Mouse (Mus musculus) midbrain, postnatal 0 days (tissue): Measurements from ENCODE around the gene Tbc1d1. TPM values are rescaled to one million over a fixed set of nuclear protein-coding genes. Genes with fewer than 3 reads are reported as not detected.

Experiments
- ATAC-seq: fragments of 200-750 bp; cut with Nextera tagmentation; 2 replicates; pipeline ENCODE4 v1.8.0; 2017; ENCODE audit warnings: moderate number of reproducible peaks, mild to moderate bottlenecking, moderate TSS enrichment, moderate library complexity; ENCODE audit not compliant: low FRiP score
- DNase-seq: peaks from one replicate; pipeline ENCODE4 v3.0.0-alpha.2; 2015; ENCODE audit warnings: low spot score
- H3K27ac ChIP-seq: fragments of 300-500 bp; sonication (generic); 2 replicates; pipeline ENCODE4 v1.5.1; 2014; ENCODE audit warnings: low read depth, mild to moderate bottlenecking, low read length, mixed read lengths
- H3K27me3 ChIP-seq: fragments of 300-500 bp; sonication (generic); 2 replicates; pipeline ENCODE4 v1.6.1; 2014; ENCODE audit warnings: low read length, control low read depth, mixed read lengths; ENCODE audit not compliant: insufficient read depth
- H3K36me3 ChIP-seq: fragments of 300-500 bp; sonication (generic); 2 replicates; pipeline ENCODE4 v1.6.1; 2014; ENCODE audit warnings: low read length, control low read depth, mixed read lengths; ENCODE audit not compliant: insufficient read depth
- H3K4me1 ChIP-seq: fragments of 300-500 bp; sonication (generic); 2 replicates; pipeline ENCODE4 v1.6.1; 2014; ENCODE audit warnings: mild to moderate bottlenecking, control low read depth, antibody characterized with exemption, low read length, mixed read lengths; ENCODE audit not compliant: insufficient read depth
- H3K4me2 ChIP-seq: fragments of 300-500 bp; sonication (generic); 2 replicates; pipeline ENCODE4 v1.6.1; 2014; ENCODE audit warnings: low read depth, mild to moderate bottlenecking, low read length, mixed read lengths; ENCODE audit not compliant: poor library complexity, severe bottlenecking
- H3K4me3 ChIP-seq: fragments of 300-500 bp; sonication (generic); 2 replicates; pipeline ENCODE4 v1.5.1; 2014; ENCODE audit warnings: low read depth, mild to moderate bottlenecking, low read length, moderate library complexity
- H3K9ac ChIP-seq: fragments of 300-500 bp; sonication (generic); replicated peaks from 2 replicates; pipeline ENCODE4 v1.6.1; 2014; ENCODE audit warnings: mild to moderate bottlenecking, low read length, moderate library complexity, mixed read lengths; ENCODE audit not compliant: poor library complexity, severe bottlenecking
- H3K9me3 ChIP-seq: fragments of 300-500 bp; sonication (generic); 2 replicates; pipeline ENCODE4 v1.6.1; 2016; ENCODE audit warnings: low read length, control low read depth
- CTCF ChIP-seq: IDR thresholded peaks from 2 replicates; pipeline ENCODE4 v1.5.1; 2016; ENCODE audit warnings: antibody characterized with exemption, mild to moderate bottlenecking
- WGBS: fragments of 180-500 bp; shearing (Covaris S2); extraction: QIAGEN DNeasy Blood & Tissue Kit; methylation state at CpG from one replicate; pipeline ENCODE4 v1.1.7; 2014; 5-methylcytosine and 5-hydroxymethylcytosine counted together
- polyA plus RNA-seq: library from polyadenylated mRNA; unstranded; fragments of >200 nt; fragmentation: Nextera tagmentation; extraction: Ambion mirVana; gene quantifications from 2 replicates; pipeline ENCODE4 v1.2.1, GENCODE M21; 2015
- total RNA-seq: library from RNA; depleted of rRNA; stranded (reverse); fragments of >200 nt; gene quantifications from 2 replicates; pipeline ENCODE4 v1.2.3, GENCODE M21; 2014

The Tbc1d1 gene
- total and polyA plus RNA-seq, 2 experiments from 2014 or later, result 5.6 to 11.3 TPM

DNA sequence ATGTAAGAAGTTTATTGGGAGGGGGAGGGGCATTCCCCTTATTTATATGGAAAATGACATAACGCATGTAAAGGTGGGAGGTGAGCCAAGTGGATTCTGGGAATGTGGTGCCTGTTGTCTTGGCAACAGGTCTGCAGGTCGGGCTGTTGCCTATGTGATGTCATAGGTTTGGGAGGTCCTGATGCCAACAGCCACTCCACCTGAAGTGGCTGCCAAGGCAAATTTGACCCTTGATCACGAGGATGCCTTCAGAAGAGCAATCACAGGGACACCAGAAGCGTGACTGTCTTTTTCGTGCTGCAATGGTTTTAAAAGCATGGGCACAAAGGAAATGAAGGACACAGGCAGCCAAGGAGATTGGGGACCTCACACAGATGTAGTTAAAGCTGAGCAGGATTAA lies 30.3 kb upstream of the Tbc1d1 start:
- TF ChIP-seq CTCF, result no peak
- Histone ChIP-seq H3K36me3 (peaks cover 4% of the 10 kb centered on the region; the same call in 1 of the 2 replicates), H3K4me2 (no peak overlapping the region), H3K27me3 (no peaks in the 10 kb centered on the region), H3K27ac (no peak overlapping the region), H3K4me1 (no peaks in the 10 kb centered on the region), H3K4me3 (no peak overlapping the region), H3K9me3 (no peaks in the 10 kb centered on the region), H3K9ac (no peak overlapping the region)
- no peak for DNase-seq
- 52% methylated on average over 5 of the region's 5 CpGs for WGBS
- no peak for ATAC-seq

DNA sequence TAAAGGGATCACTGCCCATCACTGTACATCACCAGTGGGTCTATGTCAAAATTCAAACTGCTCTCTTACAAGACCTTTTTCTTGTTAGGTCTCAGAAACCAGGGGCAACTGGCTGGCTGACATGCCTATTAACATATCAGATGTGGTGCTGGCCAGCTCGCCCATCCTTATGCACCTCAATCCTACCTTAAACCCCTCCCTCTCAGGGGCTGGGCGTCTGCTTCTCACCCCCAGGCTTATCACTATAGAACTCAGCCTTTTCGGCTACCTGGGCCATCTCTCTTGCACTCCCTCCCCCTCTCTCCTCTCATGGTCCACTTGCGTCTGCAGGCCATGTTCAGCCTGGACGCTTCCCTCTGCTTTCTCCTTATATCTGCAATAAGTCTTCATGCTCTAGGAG lies 24.6 kb upstream of the Tbc1d1 start:
- peaks cover 4% of the 10 kb centered on the region; the same call in 1 of the 2 replicates for H3K36me3 ChIP-seq
- H3K27me3 ChIP-seq, result no peaks in the 10 kb centered on the region
- no peak overlapping the region for H3K4me2 ChIP-seq
- H3K4me3 ChIP-seq, result no peak overlapping the region
- H3K4me1 ChIP-seq, result no peaks in the 10 kb centered on the region
- ATAC-seq (no peak), DNase-seq (no peak)
- 62% methylated on average over 5 of the region's 5 CpGs for WGBS
- H3K27ac ChIP-seq, result no peak overlapping the region
- no peaks in the 10 kb centered on the region for H3K9me3 ChIP-seq
- TF ChIP-seq CTCF, result no peak
- no peak overlapping the region for H3K9ac ChIP-seq

DNA sequence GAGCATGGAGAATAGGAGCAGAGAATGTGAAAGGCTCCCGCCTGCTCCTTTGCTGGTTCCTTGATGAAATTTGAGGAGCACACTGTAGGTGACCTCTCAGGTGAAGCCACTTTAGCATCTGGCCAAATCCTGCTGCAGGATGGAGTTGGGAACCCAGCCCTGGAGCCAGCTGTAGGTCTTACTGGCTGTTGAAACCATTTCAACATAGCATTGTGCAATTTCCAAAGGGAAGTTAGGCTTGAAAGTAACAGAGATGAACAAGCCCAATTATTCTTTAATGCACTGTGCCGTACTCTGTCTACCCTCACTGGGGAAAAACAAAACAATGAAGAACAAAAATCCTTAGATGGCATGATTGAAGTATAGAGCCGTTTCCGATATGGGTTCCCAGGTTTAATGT lies 22.2 kb upstream of the Tbc1d1 start:
- Histone ChIP-seq H3K9ac (no peak overlapping the region), H3K36me3 (no peaks in the 10 kb centered on the region), H3K4me3 (no peak overlapping the region), H3K9me3 (no peaks in the 10 kb centered on the region), H3K4me1 (no peaks in the 10 kb centered on the region), H3K4me2 (no peak overlapping the region), H3K27me3 (no peaks in the 10 kb centered on the region), H3K27ac (no peak overlapping the region)
- no peak for TF ChIP-seq CTCF
- DNase-seq, result no peak
- WGBS, result 91% methylated on average over 4 of the region's 4 CpGs
- no peak for ATAC-seq

DNA sequence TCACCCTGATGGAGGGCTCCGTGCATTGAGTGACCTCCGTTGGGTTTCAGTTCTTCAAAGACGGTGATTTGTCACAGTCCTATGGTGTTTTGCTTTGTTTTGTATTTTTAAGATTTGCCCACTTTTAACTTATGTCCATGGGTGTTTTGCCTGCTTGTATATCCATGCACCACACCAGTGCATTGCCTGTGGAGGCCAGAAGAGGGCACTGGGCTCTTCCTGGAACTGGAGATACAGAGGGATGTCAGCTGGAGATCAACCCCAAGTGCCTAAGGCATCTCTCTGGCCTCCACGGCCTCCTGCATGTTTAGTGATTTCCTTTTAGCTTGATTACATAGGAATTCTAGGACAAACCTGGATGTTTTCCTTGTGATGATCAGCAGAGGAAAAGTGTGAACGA lies 19.8 kb upstream of the Tbc1d1 start:
- no peaks in the 10 kb centered on the region for H3K27me3 ChIP-seq
- no peak for ATAC-seq
- no peak overlapping the region for H3K4me3 ChIP-seq
- H3K9me3 ChIP-seq, result no peaks in the 10 kb centered on the region
- TF ChIP-seq CTCF, result peak; percentile 55
- no peaks in the 10 kb centered on the region for H3K36me3 ChIP-seq
- H3K27ac ChIP-seq, result no peak overlapping the region
- no peak for DNase-seq
- no peak overlapping the region for H3K4me2 ChIP-seq
- no peak overlapping the region for H3K9ac ChIP-seq
- no peaks in the 10 kb centered on the region for H3K4me1 ChIP-seq
- 78% methylated on average over 5 of the region's 5 CpGs for WGBS

GRCm38 (mm10) chr5:64140202-64140601 lies 15.9 kb upstream of the Tbc1d1 start:
- H3K4me2 ChIP-seq, result no peak overlapping the region
- no peaks in the 10 kb centered on the region for H3K36me3 ChIP-seq
- H3K4me1 ChIP-seq, result no peaks in the 10 kb centered on the region
- H3K27me3 ChIP-seq, result no peaks in the 10 kb centered on the region
- TF ChIP-seq CTCF, result no peak
- no peak for ATAC-seq
- H3K4me3 ChIP-seq, result no peak overlapping the region
- DNase-seq, result no peak
- 84% methylated on average over 3 of the region's 3 CpGs for WGBS
- H3K9me3 ChIP-seq, result no peaks in the 10 kb centered on the region
- H3K27ac ChIP-seq, result no peak overlapping the region
- no peak overlapping the region for H3K9ac ChIP-seq

DNA sequence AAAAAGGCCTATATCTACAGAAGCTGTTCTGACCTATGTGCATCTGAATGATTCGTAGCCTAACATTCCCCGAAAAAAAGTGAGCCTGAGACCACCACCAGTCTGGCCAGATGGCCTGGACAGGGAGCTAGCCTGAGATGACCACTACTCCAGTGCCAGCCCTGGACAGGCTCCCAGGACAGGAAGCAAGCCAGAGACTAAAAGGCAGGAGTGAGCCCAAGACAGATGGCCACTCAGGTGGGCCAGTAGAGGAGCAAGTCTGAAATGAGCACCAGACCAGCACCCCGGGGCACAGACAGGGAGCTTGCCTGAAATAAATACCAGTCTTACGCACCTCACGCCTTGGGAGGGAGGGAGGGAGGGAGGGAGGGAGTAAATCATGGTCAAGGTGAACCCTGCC lies 11.8 kb upstream of the Tbc1d1 start:
- no peak overlapping the region for H3K27ac ChIP-seq
- no peak for TF ChIP-seq CTCF
- H3K27me3 ChIP-seq, result no peaks in the 10 kb centered on the region
- no peak overlapping the region for H3K9ac ChIP-seq
- H3K4me3 ChIP-seq, result no peak overlapping the region
- 97% methylated on average over 5 of the region's 5 CpGs for WGBS
- H3K4me2 ChIP-seq, result no peak overlapping the region
- DNase-seq (no peak), ATAC-seq (no peak)
- H3K9me3 ChIP-seq, result no peaks in the 10 kb centered on the region
- no peaks in the 10 kb centered on the region for H3K36me3 ChIP-seq
- no peaks in the 10 kb centered on the region for H3K4me1 ChIP-seq
